Mouse (Mus musculus): ENCODE results near the gene Slco3a1. TPM values are rescaled to one million over a fixed set of nuclear protein-coding genes. Genes with fewer than 3 reads are reported as not detected.

Slco3a1 gene
- total and polyA plus RNA-seq, 3 experiments: 0.04 to 0.35 TPM; not detected in 1

GRCm38 (mm10) chr7:74415241-74415640 lies 139.3 kb downstream of the Slco3a1 start:
- in situ Hi-C loops (cut with MboI; ENCODE audit: low pct_ligation_motif_present, low pct_unique_long_range_greater_than_20kb, low sequenced_read_pairs) (no loop called here), dilution Hi-C loops (cut with MboI; ENCODE audit: extremely low pct_ligation_motif_present, extremely low pct_unique_long_range_greater_than_20kb, low sequenced_read_pairs) (no loop called here)
- no peak overlapping the region for H3K9ac ChIP-seq (ENCODE audit: insufficient read depth, low read depth)
- no peak overlapping the region for H3K4me2 ChIP-seq (ENCODE audit: insufficient read depth, low read depth, poor library complexity, severe bottlenecking)
- no peaks in the 10 kb centered on the region for H3K27me3 ChIP-seq (replicated peaks)
- no peak overlapping the region for H3K27ac ChIP-seq (ENCODE audit: insufficient read depth, low read depth)
- H3K4me3 ChIP-seq (replicated peaks in 1 of 3; ENCODE audit: low read depth in 2 of 3, low read length in 2 of 3, poor library complexity in 1 of 3): no peak overlapping the region
- H3K9me3 ChIP-seq (replicated peaks; ENCODE audit: low read length): peaks cover 27% of the 10 kb centered on the region
- no peaks in the 10 kb centered on the region for H3K79me2 ChIP-seq (replicated peaks; ENCODE audit: control insufficient read depth, extremely low read depth, insufficient read depth, poor library complexity, severe bottlenecking)
- H3K4me1 ChIP-seq (ENCODE audit: control insufficient read depth in 1 of 2, insufficient read depth in 2 of 2): no peaks in the 10 kb centered on the region
- no peak for DNase-seq (ENCODE audit: extremely low read depth)
- no peak for TF ChIP-seq KAT2A (IDR thresholded peaks at IDR 0.05; ENCODE audit: insufficient replicate concordance, low read length)
- TF ChIP-seq RCOR1 (conservative IDR thresholded peaks at IDR 0.05; ENCODE audit: low read depth, low read length): no peak
- TF ChIP-seq USF2 (conservative IDR thresholded peaks at IDR 0.05; ENCODE audit: low read depth, low read length): no peak
- TF ChIP-seq CHD1 (IDR thresholded peaks at IDR 0.05; ENCODE audit: low read depth, low read length): no peak
- no peaks in the 10 kb centered on the region for H3K36me3 ChIP-seq (replicated peaks in 1 of 2; ENCODE audit: control insufficient read depth in 1 of 2, insufficient read depth in 1 of 2, low read length in 1 of 2)

- H3K27ac ChIP-seq (ENCODE audit: insufficient read depth, low read depth): no peak overlapping the region
- no peaks in the 10 kb centered on the region for H3K36me3 ChIP-seq (replicated peaks in 1 of 2; ENCODE audit: control insufficient read depth in 1 of 2, insufficient read depth in 1 of 2, low read length in 1 of 2)
- H3K9ac ChIP-seq (ENCODE audit: insufficient read depth, low read depth): no peak overlapping the region
- H3K4me3 ChIP-seq (replicated peaks in 1 of 3; ENCODE audit: low read depth in 2 of 3, low read length in 2 of 3, poor library complexity in 1 of 3): no peak overlapping the region
- H3K79me2 ChIP-seq (replicated peaks; ENCODE audit: control insufficient read depth, extremely low read depth, insufficient read depth, poor library complexity, severe bottlenecking): no peaks in the 10 kb centered on the region
- in situ Hi-C loops (cut with MboI; ENCODE audit: low pct_ligation_motif_present, low pct_unique_long_range_greater_than_20kb, low sequenced_read_pairs): no loop called here
- no peak for TF ChIP-seq UBTF (IDR thresholded peaks at IDR 0.05; ENCODE audit: low read depth, low read length)
- no peak for TF ChIP-seq E2F4 (IDR thresholded peaks at IDR 0.05; ENCODE audit: insufficient replicate concordance, low read depth, low read length)
- no peak for TF ChIP-seq CHD1 (IDR thresholded peaks at IDR 0.05; ENCODE audit: low read depth, low read length)
- TF ChIP-seq JUN (IDR thresholded peaks at IDR 0.05; ENCODE audit: insufficient read depth, low read depth, low read length): no peak
- no peak for TF ChIP-seq ZKSCAN1 (IDR thresholded peaks at IDR 0.05; ENCODE audit: borderline replicate concordance, low read depth, low read length)
- TF ChIP-seq MEF2A (IDR thresholded peaks at IDR 0.05; ENCODE audit: borderline replicate concordance, low read depth, low read length): no peak
- no peak for TF ChIP-seq NELFE (IDR thresholded peaks at IDR 0.05; ENCODE audit: low read depth, low read length)
- TF ChIP-seq PAX5 (IDR thresholded peaks at IDR 0.05; ENCODE audit: low read length): no peak
- dilution Hi-C loops (cut with MboI; ENCODE audit: extremely low pct_ligation_motif_present, extremely low pct_unique_long_range_greater_than_20kb, low sequenced_read_pairs): no loop called here
- H3K9me3 ChIP-seq (replicated peaks; ENCODE audit: low read length): peaks cover 20% of the 10 kb centered on the region
- H3K4me1 ChIP-seq (ENCODE audit: control insufficient read depth in 1 of 2, insufficient read depth in 2 of 2): no peaks in the 10 kb centered on the region
- no peak overlapping the region for H3K4me2 ChIP-seq (ENCODE audit: insufficient read depth, low read depth, poor library complexity, severe bottlenecking)
- H3K27me3 ChIP-seq (replicated peaks): no peaks in the 10 kb centered on the region
- DNase-seq (ENCODE audit: extremely low read depth): no peak
These were observed 140.6 kb downstream of the Slco3a1 start for GRCm38 (mm10) chr7:74413738-74414716.
